Mouse (Mus musculus) heart, adult 2 months (tissue): Measurements from ENCODE around the gene Slc30a3.

Source experiments
- CTCF ChIP-seq: fragments of 200-600 bp; IDR thresholded peaks from 2 replicates; pipeline ENCODE4 v1.8.1; 2022; ENCODE audit warnings: antibody characterized with exemption, mild to moderate bottlenecking, moderate library complexity
- POLR2A ChIP-seq: fragments of 200-500 bp; IDR thresholded peaks from 2 replicates; pipeline ENCODE4 v1.6.1; 2011; ENCODE audit warnings: mild to moderate bottlenecking, low read depth, low read length, control low read depth; ENCODE audit not compliant: insufficient read depth

- TF ChIP-seq CTCF: no peak
- no peak for TF ChIP-seq POLR2A
These were observed 69.7 kb downstream of the Slc30a3 start for GRCm38 (mm10) chr5:31038171-31038845.
